Mouse (Mus musculus): ENCODE measurements at regions not wholly inside any gene's neighbourhood (a gene's known extent, or its start where the extent isn't known, plus 50 kb on each side); places are given as distances from the start of the nearest gene placed in this dataset.

DNA sequence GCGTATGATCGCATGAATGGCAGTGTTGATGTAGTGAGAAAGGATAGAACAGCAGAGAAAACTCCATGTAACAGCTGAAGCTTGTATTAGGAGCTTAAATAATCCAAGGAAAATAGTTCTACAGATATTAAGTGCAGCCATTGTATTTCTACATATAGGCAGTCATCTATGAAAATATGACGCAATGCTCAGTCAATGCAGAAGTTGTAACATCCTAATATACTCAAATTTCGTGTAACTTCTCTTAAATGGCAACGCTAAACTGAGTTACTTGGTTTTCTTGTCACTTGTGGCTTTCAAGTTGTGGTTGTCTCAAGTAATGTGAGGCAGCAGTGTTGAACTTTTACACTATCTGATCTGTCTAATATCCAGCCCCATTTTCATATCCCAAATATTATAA, 127.1 kb upstream of the Thbs1 start:
- TF ChIP-seq CEBPB (IDR thresholded peaks at IDR 0.05; ENCODE audit: low read depth) (no peak), FOSL1 (IDR thresholded peaks at IDR 0.05; ENCODE audit: insufficient read depth, low read length, poor library complexity, severe bottlenecking) (no peak), CTCF (IDR thresholded peaks at IDR 0.05; ENCODE audit: control insufficient read depth, insufficient read depth, insufficient read length) (no peak), USF1 (IDR thresholded peaks at IDR 0.05; ENCODE audit: low read depth) (no peak), MYOD1 (IDR thresholded peaks at IDR 0.05; ENCODE audit: control insufficient read depth, insufficient read length, low read depth) (no peak), MYOG (IDR thresholded peaks at IDR 0.05; ENCODE audit: control insufficient read depth, extremely low read depth, insufficient read length) (no peak), MAX (IDR thresholded peaks at IDR 0.05) (no peak)

Measured in C2C12 (cell line).